Mouse (Mus musculus): Measurements from ENCODE around the gene Olfr1496. TPM values are rescaled to one million over a fixed set of nuclear protein-coding genes. Genes with fewer than 3 reads are reported as not detected.

Gene Olfr1496
- not detected for polyA plus RNA-seq (2017; shearing (Covaris generic))

DNA sequence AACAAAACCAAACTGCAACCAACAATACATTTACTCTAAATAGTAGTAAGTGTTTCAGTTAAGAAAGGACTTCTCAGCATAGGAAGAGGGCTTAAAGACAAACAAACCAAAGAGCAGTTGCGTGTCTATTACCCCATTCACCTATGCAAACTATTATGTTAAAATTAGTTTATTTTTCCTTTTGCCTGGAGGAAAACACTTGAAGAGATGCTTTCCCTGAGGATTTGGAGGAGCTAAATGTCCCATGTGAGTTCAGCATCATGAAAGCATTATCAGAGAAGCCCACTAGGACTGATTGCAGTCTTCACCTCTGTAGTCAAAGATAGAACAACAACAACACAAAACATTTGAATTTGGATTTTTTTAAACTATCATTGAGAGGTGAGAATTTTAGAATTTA is at the start of gene Olfr1496:
Olfr1496 (plus strand) TSS at position 301 of the 400 bp plus-strand sequence.

DNA sequence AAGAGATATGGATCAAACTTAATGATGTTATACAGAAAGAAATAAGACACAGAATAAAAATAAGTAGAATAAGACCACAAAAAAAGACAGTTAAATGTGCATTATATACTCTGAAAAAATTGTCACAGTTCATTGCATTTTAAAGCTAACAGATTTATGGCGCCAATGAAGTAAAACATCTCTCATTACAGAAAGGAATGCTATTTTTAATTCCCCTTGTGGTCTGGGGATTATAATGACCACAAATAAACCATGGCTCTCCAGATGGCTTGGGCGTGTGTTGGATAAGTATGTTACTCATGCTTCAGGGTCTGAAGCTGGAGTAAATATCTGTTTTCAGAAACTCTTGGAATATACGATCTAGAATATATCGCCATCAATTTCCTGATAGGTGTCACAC is 38.2 kb upstream of the Olfr1496 start, which contains the start of gene Olfr1494:
Olfr1494 (plus strand) TSS at position 301 of the 400 bp plus-strand sequence.

DNA sequence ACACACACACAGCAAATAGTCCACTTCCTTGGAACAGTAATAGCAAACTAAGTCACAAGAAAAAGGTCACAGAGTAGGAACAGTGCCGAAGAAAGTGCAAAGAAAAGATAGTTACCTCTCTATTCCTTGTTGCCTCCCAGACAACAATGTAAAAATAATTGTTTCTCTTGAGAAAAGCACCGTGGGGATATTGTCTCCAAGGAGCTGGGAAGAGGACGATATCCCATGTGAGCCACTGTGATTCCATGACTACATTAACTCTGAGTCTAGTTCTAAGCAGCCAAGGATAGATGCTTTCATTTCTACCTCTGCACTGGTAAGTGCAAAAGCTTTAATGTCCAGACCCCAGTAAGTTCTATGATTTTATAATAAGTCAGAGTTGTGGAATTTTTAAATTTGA is 13.4 kb upstream of the Olfr1496 start, which contains the start of gene Olfr1495:
Olfr1495 (plus strand) TSS at position 301 of the 400 bp plus-strand sequence.

DNA sequence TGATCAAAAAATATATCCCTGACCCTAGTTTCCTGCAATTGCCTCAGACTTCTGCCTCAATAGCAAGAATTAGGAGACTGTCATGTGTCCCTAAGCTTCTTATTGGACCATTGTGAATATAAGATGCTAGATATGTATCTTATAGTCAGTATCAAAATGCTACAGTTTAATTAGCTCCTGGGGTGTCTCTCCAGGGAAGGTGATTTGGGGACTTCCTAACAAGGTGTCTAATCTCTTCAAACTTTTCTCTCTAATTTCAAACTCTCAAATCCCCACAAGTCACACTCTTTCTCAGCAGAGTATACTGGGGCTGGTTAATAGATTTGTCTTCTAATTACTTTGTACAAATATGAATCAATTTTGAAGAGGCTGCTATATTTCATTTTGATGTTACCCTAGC is 20.4 kb downstream of the Olfr1496 start, which contains the start of gene Olfr1497:
Olfr1497 (minus strand) TSS at position 101 of the 400 bp plus-strand sequence.

DNA sequence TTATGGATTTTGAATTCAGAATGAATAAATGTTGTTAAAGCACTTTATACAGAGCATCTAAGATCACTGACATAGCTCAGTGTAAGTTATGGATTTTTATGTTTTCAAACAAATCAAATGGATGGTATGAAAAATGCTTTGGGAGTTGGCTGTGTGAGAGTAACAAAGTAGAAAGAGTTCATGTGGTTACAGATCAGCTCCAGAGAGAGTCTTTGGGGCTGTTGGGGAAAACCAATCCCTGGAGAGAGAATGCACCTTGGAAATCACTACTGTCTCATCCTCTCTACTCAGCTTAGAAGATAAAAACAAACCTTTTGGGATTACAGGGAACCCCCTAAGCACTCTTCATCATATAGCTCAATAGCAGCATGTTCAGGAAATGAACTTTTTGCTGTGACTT is 41.7 kb downstream of the Olfr1496 start, which contains the start of gene Olfr1499:
Olfr1499 (minus strand) TSS at position 101 of the 400 bp plus-strand sequence.

DNA sequence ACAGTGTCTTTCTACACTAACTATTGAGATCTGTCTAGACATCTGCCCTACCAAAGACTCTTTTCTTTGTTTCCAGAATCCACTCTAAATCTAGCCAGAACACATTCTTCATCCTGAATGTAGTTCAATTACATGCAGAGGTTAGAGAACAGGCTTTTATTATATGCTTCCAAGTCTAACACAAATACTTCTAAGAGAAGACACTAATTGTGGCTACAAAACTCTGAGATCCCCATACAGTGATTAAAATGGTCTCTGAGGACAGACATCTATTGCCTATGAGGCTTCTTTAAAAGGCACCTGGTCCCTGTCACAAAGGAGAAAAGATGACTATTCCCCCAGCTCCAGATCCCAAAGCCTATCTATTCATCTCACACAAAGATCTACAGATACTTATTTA is 52.7 kb downstream of the Olfr1496 start, which contains the start of gene Olfr1500:
Olfr1500 (minus strand) TSS at position 101 of the 400 bp plus-strand sequence.

Other genes with a start within 250 kb of the Olfr1496 start
- not detected for gene Olfr1480, start 250.0 kb upstream of the Olfr1496 start, polyA plus RNA-seq (2017; shearing (Covaris generic))
- gene Olfr1484, start 194.4 kb upstream of the Olfr1496 start, polyA plus RNA-seq (2017; shearing (Covaris generic)) = not detected
- not detected for gene Olfr1487, start 160.5 kb upstream of the Olfr1496 start, polyA plus RNA-seq (2017; shearing (Covaris generic))
- not detected for gene Olfr1489, start 146.3 kb upstream of the Olfr1496 start, polyA plus RNA-seq (2017; shearing (Covaris generic))
- gene Olfr1490, start 126.8 kb upstream of the Olfr1496 start, polyA plus RNA-seq (2017; shearing (Covaris generic)) = not detected
- not detected for gene Olfr1491, start 80.6 kb upstream of the Olfr1496 start, polyA plus RNA-seq (2017; shearing (Covaris generic))
- gene Olfr1493-ps1, start 54.6 kb upstream of the Olfr1496 start, polyA plus RNA-seq (2017; shearing (Covaris generic)) = not detected
- not detected for gene Olfr1494, start 38.1 kb upstream of the Olfr1496 start, polyA plus RNA-seq (2017; shearing (Covaris generic))
- gene Olfr1495, start 13.3 kb upstream of the Olfr1496 start, polyA plus RNA-seq (2017; shearing (Covaris generic)) = not detected
- not detected for gene Olfr1497, start 20.3 kb downstream of the Olfr1496 start, polyA plus RNA-seq (2017; shearing (Covaris generic))
- not detected for gene Olfr1499, start 41.6 kb downstream of the Olfr1496 start, polyA plus RNA-seq (2017; shearing (Covaris generic))
- not detected for gene Olfr1500, start 52.6 kb downstream of the Olfr1496 start, polyA plus RNA-seq (2017; shearing (Covaris generic))
- gene Olfr1501, start 72.8 kb downstream of the Olfr1496 start, polyA plus RNA-seq (2017; shearing (Covaris generic)) = not detected
- not detected for gene Olfr1502, start 83.9 kb downstream of the Olfr1496 start, polyA plus RNA-seq (2017; shearing (Covaris generic))
- not detected for gene Olfr1504, start 120.0 kb downstream of the Olfr1496 start, polyA plus RNA-seq (2017; shearing (Covaris generic))
- gene Olfr1505, start 135.7 kb downstream of the Olfr1496 start, polyA plus RNA-seq (2017; shearing (Covaris generic)) = not detected

Data from activated CD4-positive, CD25-positive, alpha-beta regulatory T cell, adult 9 weeks (primary cell).